Mouse (Mus musculus) bone marrow, adult 2 months (tissue): Measurements from ENCODE around the gene Gm45062. TPM values are rescaled to one million over a fixed set of nuclear protein-coding genes. Genes with fewer than 3 reads are reported as not detected.

Experiments used
- H3K27ac ChIP-seq: fragments of 200-500 bp; 2 replicates; pipeline ENCODE4 v1.5.1; 2012; ENCODE audit warnings: low read depth, mild to moderate bottlenecking, control low read depth, inconsistent platforms, low read length; ENCODE audit not compliant: control insufficient read depth, poor library complexity, insufficient read depth
- H3K4me1 ChIP-seq: fragments of 200-500 bp; 2 replicates; pipeline ENCODE4 v1.6.1; 2011; ENCODE audit warnings: low read length; ENCODE audit not compliant: control insufficient read depth, insufficient read depth
- H3K4me3 ChIP-seq: fragments of 200-500 bp; replicated peaks from 2 replicates; pipeline ENCODE3; 2011; ENCODE audit warnings: mild to moderate bottlenecking, low read depth, low read length, control low read depth; ENCODE audit not compliant: control insufficient read depth
- CTCF ChIP-seq: fragments of 200-500 bp; IDR thresholded peaks from 2 replicates; pipeline ENCODE4 v1.5.1; 2011; ENCODE audit warnings: low read length, control low read depth; ENCODE audit not compliant: control insufficient read depth, insufficient read depth
- POLR2A ChIP-seq: fragments of 200-500 bp; IDR thresholded peaks from 2 replicates; pipeline ENCODE4 v1.6.1; 2011; ENCODE audit warnings: low read depth, mild to moderate bottlenecking, control low read depth, low read length, borderline replicate concordance; ENCODE audit not compliant: control insufficient read depth
- WGBS: fragments of 180-500 bp; shearing (Covaris S2); methylation state at CpG from one replicate; pipeline ENCODE4 v1.1.7; 2018; 5-methylcytosine and 5-hydroxymethylcytosine counted together
- polyA plus RNA-seq: library from polyadenylated mRNA; stranded (reverse); fragments of >200 nt; gene quantifications from 2 replicates; pipeline ENCODE4 v1.2.4, GENCODE M21; 2011; ENCODE audit warnings: low replicate concordance; ENCODE audit not compliant: missing spikeins, insufficient read depth, insufficient read length

The Gm45062 gene
- polyA plus RNA-seq, 1 experiment, result 4.1 TPM

GRCm38 (mm10) chr6:8545780-8546179 lies 286.5 kb downstream of the Gm45062 start:
- no peak overlapping the region for H3K27ac ChIP-seq
- no peak overlapping the region for H3K4me3 ChIP-seq
- H3K4me1 ChIP-seq, result no peaks in the 10 kb centered on the region; the same call in 1 of the 2 replicates
- 89% methylated on average over 7 of the region's 7 CpGs for WGBS
- TF ChIP-seq POLR2A (no peak), CTCF (no peak)

- TF ChIP-seq CTCF (no peak), POLR2A (no peak)
- Histone ChIP-seq H3K4me3 (no peak overlapping the region), H3K27ac (no peak overlapping the region), H3K4me1 (no peaks in the 10 kb centered on the region; the same call in 1 of the 2 replicates)
- 79% methylated on average over 2 of the region's 2 CpGs for WGBS
Measured at GRCm38 (mm10) chr6:8551155-8551554, 291.9 kb downstream of the Gm45062 start.

DNA sequence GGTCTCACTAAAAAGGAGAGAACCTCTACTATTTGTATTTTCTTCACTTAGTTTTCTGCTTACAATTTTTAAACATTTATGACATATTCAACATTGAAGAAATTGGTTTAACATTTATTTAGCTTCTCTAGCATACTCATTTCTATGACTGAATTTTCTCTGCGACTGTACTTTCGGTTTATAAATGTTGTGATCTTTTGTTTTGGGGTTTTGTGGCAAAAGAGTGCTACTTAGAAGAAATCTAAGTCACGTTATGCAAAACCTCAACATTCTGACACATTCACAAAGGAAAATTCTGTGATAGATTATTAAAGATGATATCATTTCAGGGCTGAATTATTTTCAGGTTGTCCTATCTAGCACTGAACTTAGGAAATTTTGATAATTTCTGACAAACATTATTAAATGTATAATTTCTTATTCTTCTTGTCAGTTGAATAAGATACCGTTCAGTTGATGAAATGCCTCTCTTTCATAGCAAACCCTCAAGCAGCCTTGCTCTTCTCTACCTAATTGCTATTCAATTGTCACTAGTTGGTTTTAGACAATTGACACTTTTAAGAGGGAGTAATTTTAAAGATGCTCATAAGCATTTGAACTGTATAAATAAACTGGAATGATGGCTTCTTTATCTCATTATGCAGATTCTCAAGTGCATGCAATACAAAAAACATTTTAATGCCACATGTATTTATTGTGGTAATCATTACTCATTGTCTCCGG lies 297.8 kb downstream of the Gm45062 start:
- Histone ChIP-seq H3K4me1 (no peaks in the 10 kb centered on the region), H3K27ac (no peak overlapping the region), H3K4me3 (no peak overlapping the region)
- WGBS, result 90% methylated on average over 5 of the region's 5 CpGs
- no peak for TF ChIP-seq CTCF
- TF ChIP-seq POLR2A, result no peak

GRCm38 (mm10) chr6:8560682-8561081 lies 301.4 kb downstream of the Gm45062 start:
- TF ChIP-seq CTCF, result no peak
- no peak for TF ChIP-seq POLR2A
- H3K27ac ChIP-seq, result no peak overlapping the region
- H3K4me1 ChIP-seq, result no peaks in the 10 kb centered on the region
- no peak overlapping the region for H3K4me3 ChIP-seq
- 87% methylated on average over 2 of the region's 2 CpGs for WGBS

DNA sequence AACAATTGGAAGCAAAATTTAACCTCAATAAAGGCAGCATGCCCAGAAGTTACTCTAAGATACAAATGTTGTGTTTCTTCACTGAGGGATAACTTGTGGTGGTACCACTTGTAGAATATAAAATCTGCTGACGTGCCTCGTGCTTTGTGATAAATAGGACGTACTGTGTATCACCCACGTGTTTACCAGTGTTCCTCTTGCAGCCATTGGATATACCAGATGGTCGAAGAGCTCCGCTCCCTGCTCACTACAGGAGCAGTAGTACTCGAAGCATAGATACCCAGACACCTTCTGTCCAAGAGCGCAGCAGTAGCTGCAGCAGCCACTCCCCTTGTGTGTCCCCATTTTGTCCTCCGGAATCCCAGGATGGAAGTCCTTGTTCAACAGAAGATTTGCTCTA lies 323.1 kb downstream of the Gm45062 start:
- H3K27ac ChIP-seq, result no peak overlapping the region
- TF ChIP-seq CTCF, result no peak
- no peak for TF ChIP-seq POLR2A
- H3K4me3 ChIP-seq, result no peak overlapping the region
- no peaks in the 10 kb centered on the region for H3K4me1 ChIP-seq
- 91% methylated on average over 9 of the region's 9 CpGs for WGBS

DNA sequence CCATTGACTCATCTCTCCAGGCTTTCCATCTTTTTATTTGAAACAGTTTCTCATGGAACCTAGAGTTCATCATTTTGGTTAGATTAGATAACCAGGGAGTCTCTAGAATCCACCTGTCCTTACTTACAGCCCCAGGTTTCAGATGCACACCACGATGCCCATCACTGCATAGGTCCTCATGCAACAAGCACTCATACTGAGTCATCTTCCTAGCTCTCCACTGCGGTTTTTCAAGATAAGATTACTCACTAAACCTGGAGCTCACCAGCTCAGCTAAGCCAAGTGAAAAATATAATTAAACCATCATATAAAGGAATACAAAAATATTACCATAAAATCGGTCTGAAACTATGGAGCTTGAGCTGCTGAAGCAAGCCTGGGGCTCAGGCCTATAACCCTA lies 324.6 kb downstream of the Gm45062 start:
- WGBS, result 85% methylated on average over 3 of the region's 3 CpGs
- TF ChIP-seq CTCF (no peak), POLR2A (no peak)

DNA sequence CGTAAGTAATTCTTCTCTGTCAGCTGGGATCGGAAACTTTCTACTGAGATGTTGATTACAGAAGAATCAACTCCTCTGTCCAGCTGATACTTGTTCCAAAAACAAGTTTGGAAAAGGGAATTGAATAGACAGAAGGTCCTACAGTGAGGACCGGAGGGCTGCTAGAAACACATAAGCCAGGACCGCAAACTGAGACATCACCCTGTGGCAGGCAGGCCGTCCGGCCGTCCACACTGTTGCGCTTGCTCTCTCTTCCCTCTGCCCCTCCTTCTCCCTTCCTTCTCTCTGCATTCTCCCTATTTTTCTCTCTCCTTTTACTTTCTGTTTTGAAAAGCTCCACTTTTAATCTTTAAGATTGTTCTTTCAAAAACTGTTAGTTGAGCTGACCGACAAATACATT lies 332.4 kb downstream of the Gm45062 start:
- 91% methylated on average over 9 of the region's 9 CpGs for WGBS
- H3K4me3 ChIP-seq, result no peak overlapping the region
- H3K27ac ChIP-seq, result no peak overlapping the region
- no peak for TF ChIP-seq CTCF
- no peak for TF ChIP-seq POLR2A
- H3K4me1 ChIP-seq, result no peaks in the 10 kb centered on the region

More for the DNA sequence above, 324.6 kb downstream of the Gm45062 start:
- H3K4me1 ChIP-seq, result no peaks in the 10 kb centered on the region
- no peak overlapping the region for H3K27ac ChIP-seq
- H3K4me3 ChIP-seq, result no peak overlapping the region

GRCm38 (mm10) chr6:8617369-8617768 lies 358.1 kb downstream of the Gm45062 start:
- no peak overlapping the region for H3K27ac ChIP-seq
- 45% methylated on average over 2 of the region's 2 CpGs for WGBS
- no peaks in the 10 kb centered on the region for H3K4me1 ChIP-seq
- no peak for TF ChIP-seq POLR2A
- TF ChIP-seq CTCF, result no peak
- H3K4me3 ChIP-seq, result no peak overlapping the region
